Mouse (Mus musculus): ENCODE data around the gene Mavs.

GRCm38 (mm10) chr2:131261481-131262212 is 27.8 kb downstream of the Mavs start:
- TF ChIP-seq CTCF (IDR thresholded peaks at IDR 0.05; ENCODE audit: extremely low read depth, insufficient read depth, insufficient read length, insufficient replicate concordance) (no peak), POLR2A (IDR thresholded peaks at IDR 0.05; ENCODE audit: low read depth, low read length) (no peak)
